Mouse (Mus musculus) heart, postnatal 4 days (tissue): ENCODE measurements at regions not wholly inside any gene's neighbourhood (a gene's known extent, or its start where the extent isn't known, plus 50 kb on each side); places are given as distances from the start of the nearest gene placed in this dataset.

Source experiments
- DNase-seq: peaks from one replicate; pipeline ENCODE4 v3.0.0; 2021

- no peak for DNase-seq
Observed at GRCm38 (mm10) chr14:114864102-114864501, 227.9 kb upstream of the Gpc5 start.

DNA sequence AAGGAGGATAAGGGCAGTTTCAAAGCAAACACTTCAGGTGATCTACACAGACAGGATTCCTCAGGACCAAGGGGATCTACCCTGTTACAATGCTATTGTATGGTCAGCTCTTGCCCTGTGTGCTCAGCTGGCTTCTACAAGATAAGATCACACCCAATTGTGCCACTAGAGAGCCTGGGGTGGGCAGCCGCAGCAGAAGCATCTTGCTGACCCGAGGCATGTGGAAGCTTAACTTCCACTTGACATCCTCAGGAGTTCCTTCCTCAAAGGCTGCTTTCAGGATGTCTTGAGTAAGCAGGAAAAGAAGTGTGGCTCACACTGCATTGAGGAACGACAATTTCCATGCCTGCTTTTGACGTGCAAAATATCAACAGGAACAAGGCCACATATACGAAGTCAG lies 222.8 kb upstream of the Gpc5 start:
- DNase-seq = no peak

DNA sequence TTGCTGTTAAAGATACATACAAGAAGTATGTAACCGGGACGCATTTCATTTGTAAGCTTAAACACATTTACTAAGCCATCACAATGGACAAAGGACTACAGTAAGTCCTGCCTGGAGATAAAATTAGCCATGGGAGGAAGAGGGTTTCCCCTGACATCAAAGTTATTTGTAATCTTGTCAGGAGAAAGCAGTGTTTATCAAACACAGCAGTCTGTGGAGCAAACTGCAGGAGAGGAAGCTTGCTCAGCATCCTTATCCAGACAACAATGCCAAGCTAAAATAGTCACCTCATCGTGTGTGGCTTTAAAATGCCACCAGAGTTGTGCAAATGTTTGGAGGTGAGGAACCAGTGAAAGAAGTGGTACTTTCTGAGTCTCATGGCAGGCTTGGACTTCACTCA lies 216.9 kb upstream of the Gpc5 start:
- no peak for DNase-seq

GRCm38 (mm10) chr14:114876427-114876826 lies 215.6 kb upstream of the Gpc5 start:
- no peak for DNase-seq

DNA sequence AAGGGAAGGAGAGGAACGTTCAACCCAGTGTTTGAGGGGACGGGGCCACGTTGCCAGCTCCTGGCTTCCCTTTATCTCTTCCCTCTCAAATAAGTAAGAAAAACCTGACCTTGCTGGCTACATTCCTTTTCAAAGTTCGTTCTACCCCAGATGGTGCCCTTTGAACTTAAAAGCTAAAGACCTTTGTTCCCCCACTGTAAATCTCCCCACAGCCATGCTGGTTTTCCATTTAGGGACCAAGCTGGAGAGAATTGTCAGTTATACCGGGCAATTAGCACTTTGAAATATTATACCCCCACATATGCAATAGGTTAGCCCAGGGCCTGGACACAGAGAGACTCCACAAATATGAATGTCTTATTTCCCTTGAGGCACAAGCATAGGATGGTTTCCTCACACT lies 214.5 kb upstream of the Gpc5 start:
- DNase-seq = no peak

DNA sequence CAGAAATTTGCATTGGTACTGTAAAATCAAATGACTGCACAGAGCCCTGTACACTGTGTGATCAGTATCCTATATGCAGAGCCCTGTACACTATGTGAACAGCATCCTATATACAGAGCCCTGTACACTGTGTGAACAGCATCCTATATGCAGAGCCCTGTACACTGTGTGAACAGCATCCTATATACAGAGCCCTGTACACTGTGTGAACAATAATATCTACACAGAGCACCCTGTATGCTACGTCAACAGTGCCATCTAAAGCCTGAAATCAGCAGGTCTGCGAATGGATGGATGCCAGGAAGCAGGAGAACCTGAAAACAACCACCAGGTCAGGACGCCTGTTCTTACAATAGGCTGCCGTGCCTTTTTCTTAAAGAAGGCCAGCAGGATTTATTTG lies 211.7 kb upstream of the Gpc5 start:
- no peak for DNase-seq

- no peak for DNase-seq
Observed at GRCm38 (mm10) chr14:114904109-114904508, 187.9 kb upstream of the Gpc5 start.

GRCm38 (mm10) chr14:114912271-114912670 lies 179.7 kb upstream of the Gpc5 start:
- DNase-seq = no peak

DNA sequence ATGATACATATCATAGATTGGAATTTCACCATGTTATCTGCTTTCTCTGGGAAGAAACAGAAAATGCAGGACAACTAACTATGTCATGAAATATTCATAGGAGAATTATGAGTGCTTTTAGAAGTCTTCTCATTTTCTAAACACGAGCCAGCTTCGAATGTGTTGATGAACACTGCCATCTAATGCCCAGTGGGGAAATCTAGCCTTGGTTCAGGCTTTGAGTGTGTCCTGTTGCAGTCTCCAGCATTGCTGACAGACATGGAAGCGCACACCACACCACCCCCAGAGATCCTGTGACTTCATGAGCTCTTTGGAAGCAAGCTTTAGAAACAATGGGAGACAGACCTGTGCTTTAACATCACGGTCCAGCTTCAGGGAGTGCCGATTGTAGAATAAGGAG lies 178.8 kb upstream of the Gpc5 start:
- DNase-seq = peak; percentile 49

- DNase-seq = no peak
Observed at GRCm38 (mm10) chr14:114945744-114946143, 146.3 kb upstream of the Gpc5 start.

GRCm38 (mm10) chr14:114946321-114946720 lies 145.7 kb upstream of the Gpc5 start:
- no peak for DNase-seq

- DNase-seq = peak; percentile 40
Observed at GRCm38 (mm10) chr14:114948341-114949155, 143.5 kb upstream of the Gpc5 start.

DNA sequence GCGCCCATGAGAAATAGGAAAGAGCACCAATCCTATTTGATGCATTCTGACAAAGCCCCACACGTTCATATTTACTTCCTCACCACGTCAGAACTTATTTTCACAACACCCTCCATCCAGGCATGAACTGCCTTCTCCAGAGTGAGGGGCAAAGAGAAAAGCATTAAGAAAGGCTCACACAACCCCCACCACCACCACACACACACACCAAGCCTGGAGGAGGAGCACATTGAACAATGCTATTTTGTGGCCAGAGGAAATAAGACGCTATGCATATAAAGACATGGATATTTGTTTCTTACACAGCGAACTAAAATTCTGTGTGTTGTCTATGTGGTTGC lies 142.9 kb upstream of the Gpc5 start:
- no peak for DNase-seq

DNA sequence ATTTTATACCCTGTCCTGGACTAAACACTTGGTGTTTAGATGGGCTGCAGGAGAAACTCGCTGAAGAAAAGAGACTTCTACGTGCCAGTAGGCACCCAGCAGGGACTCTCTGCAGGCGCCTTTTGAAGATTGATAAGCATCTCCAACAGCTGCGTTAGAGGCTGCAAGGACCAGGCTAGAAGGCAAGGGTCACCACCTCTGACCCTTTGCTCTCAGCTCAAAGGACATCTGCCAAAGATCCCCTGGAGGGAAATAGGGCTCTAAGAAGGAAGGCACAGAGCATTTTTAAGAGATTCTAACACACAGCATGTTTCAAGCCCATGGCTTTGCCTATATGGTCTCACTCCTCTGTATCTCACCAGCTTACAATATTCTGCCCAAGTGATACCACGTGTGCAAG lies 139.7 kb upstream of the Gpc5 start:
- no peak for DNase-seq

DNA sequence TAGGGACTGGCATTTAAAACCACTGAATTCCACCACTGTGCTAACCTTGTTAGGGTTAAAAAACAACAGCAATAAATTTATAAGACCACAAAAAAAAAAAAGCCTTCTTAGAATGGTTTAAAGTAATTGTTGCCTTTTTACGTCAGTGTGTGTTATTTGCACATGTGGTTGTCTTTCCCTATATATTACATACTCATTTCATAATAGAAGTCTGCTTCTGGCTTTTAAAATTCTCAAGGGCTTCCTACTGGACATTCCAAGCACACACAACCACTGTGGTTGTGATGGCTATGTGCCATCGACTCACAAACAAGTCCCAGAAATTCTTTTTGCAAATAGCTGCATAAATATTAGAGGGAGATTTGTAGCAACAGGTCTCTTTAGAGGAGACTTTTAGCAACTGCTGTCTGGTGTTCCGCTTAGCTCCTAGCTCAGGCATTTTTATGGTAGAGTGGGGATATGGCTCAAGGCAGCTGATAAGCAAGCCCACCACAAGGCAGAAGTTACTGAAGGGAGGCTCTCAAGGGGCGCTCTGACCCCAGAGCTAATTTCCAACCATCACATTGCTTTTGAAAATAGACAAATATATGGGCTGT lies 138.8 kb upstream of the Gpc5 start:
- no peak for DNase-seq

DNA sequence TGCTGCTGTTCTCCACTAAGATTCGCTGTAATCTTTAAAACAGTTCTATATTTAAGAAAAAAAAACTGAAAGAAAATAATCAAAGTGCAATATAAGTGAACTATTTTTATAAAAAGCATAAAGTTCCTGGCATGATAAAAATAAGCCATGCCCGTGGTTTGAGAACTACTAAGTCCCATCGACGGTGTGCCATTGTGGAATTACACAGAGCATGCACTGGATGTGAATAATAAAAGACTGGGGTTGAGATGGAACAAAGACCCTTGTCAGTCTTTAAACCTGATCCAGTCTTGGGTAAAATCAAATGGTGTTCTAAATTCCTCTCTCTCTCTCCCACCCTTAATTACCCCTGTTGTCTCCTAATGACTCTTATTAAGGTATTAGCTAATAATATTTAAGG lies 137.7 kb upstream of the Gpc5 start:
- no peak for DNase-seq

DNA sequence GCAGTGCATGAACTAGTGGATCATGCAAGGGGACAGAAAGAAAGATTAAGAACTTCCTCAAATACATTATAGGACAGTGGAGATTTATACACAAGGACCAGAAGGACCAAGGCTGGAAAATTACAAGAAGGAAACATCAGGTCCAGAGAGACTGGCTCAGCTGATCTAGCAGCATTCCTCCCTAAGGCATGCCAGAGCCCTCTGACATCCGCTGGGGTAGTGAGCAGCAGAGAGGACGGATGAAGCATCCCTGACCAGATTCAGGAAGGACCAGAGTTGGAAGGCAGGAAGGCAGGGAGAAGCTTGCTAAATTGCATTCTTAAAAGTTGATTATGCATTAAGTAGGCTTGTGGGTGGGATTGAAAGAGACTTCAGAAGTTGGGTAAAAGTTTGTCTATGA lies 136.4 kb upstream of the Gpc5 start:
- DNase-seq = no peak

GRCm38 (mm10) chr14:114960273-114960672 lies 131.7 kb upstream of the Gpc5 start:
- peak; percentile 21 for DNase-seq

DNA sequence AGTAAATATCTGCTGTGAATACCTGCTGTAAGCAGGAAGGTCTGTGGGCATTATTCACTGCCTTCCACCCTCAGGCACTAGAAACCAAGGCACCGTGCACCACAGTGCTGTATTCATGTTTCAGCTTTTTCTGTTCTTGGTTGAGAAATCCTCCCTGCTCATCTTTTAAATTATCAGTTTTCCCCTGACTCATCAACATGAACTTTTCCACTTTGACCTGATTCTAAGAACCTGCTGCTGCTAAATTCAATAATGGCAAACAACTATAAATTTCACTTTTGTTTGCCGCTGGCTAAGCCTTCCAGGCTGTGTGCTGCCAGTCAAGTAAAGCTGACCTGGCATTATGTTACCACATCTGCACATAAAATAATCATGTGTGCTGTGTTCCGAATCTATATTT lies 126.1 kb upstream of the Gpc5 start:
- no peak for DNase-seq

DNA sequence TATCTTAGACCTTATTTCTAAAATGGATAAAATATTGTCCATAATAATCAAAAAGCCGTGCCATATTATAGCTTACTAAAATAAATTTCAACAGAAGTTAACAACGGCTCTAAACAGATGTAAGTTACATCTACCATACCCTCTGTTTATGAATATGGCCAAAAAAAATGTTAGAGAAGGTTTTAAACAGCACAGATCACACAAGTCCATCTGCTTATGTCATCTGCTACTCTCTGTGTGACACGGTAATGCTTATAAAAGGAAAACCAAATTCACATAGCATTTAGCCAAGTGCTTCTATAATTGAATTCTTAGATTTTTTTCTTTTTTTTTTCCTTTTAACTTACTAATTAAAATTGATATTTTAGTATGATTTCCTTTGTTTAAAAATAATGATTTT lies 123.0 kb upstream of the Gpc5 start:
- no peak for DNase-seq

GRCm38 (mm10) chr14:114981120-114981519 lies 110.9 kb upstream of the Gpc5 start:
- DNase-seq = no peak

DNA sequence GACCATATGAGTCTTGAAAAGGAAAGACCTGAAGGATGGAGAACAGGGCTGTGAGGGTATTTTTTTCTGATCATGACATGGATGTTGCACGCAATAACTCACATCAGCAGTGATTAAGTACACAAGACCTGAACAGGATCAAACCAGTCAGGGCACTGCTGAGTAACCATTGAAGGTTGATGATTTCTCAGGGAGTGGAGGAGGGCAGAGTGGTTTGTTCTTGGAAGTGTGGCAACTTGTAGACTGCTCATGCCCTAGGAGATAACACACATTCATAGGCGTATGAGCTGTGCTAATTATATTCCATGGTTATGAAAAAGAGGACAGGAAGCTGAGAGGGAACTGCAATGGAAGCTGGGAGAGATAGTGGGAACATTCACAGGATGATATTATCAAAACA lies 88.8 kb upstream of the Gpc5 start:
- DNase-seq = no peak

- DNase-seq = no peak
Observed at GRCm38 (mm10) chr14:115004733-115005405, 87.1 kb upstream of the Gpc5 start.

DNA sequence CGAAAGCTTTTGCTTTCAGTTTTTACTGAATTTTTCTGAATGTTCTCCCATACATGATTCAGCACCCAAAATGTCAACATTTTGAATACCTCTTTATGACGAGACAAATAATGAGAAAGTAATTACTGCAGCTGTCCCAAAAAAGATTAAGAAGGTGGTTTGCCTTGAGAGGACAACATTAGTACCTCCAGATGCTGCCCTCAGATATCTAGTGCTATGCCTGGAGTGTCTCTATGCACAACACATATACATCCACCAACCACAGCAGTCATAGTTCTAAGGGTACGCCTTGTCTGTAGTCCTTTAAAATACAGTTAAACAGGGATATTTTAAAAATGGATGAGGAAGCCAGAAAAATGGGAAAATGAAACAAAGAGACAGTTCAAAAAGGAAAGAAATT lies 81.1 kb upstream of the Gpc5 start:
- DNase-seq = no peak
